Mouse (Mus musculus): ENCODE results near the gene Map1lc3b.

GRCm38 (mm10) chr8:121647511-121648215 lies 57.5 kb downstream of the Map1lc3b start:
- TF ChIP-seq CTCF (IDR thresholded peaks at IDR 0.05; ENCODE audit: low read depth, low read length) (no peak), EP300 (IDR thresholded peaks at IDR 0.05; ENCODE audit: insufficient read depth, low read depth, low read length) (no peak), POLR2A (IDR thresholded peaks at IDR 0.05; ENCODE audit: insufficient read depth, low read length) (no peak)
